In the genomic region with DNA sequence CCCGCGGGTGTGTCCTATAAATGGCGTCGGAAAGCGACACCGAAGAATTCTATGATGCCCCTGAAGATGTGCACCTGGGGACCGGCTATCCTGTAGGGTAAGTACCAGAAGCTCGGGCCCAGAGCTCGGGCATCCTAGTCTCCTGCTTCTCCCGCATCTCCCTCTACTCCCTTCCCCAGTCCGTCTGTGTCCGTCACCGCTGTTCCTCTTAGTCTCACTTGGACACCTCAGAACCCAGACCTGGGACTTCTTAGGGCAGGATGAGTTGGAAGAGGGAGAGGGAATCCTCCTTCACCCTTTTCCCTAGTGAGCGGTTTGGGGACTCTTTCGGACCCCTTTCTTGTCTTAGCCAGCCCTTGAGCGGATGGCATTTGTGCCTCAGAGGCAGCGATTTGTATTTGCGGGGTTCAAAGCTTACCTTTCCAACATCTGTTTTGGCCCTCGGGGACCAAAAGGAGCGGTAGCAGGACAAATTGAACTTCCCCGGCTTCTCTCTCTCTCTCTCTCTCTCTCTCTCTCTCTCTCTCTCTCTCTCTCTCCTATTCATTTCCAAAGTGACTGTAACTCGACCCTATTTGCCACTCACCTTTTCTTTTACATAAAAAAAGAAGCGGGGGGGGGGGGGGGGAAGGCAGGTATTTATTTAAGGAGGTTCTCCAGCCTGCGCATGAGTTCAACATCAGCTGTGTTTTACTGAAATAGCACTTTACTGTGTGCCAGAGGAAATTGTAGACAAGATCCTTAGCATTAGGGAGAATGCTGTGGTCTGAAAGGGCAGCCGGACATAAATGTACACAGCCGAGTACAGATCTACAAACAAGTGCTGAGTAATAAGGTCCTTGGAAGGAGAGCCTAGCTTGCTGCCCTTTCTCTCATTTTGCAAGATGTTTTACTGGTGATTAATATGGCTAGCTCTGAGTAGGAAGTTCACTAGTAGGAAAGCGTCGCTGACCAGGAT, we compare ENCODE assay signal across 8 mouse cellular contexts. TPM values are rescaled to one million over a fixed set of nuclear protein-coding genes. Genes with fewer than 3 reads are reported as not detected.
DNase-seq lines count a peak whose midpoint lies in the region; ATAC-seq lines count a peak whose summit lies in the region.

No protein-coding gene starts in this region.

- no peaks in the 10 kb centered on the region for H3K27me3 ChIP-seq in forebrain, embryonic 13.5 days
- no peaks in the 10 kb centered on the region for H3K27me3 ChIP-seq in limb, embryonic 13.5 days
- H3K27me3 ChIP-seq in neural tube, embryonic 14.5 days (ENCODE audit: control insufficient read depth, insufficient read depth, low read length), result no peaks in the 10 kb centered on the region

- H3K27ac ChIP-seq in forebrain, embryonic 13.5 days, result peak overlapping the region; percentile 75
- peak overlapping the region; percentile 74; the same call in 1 of the 2 replicates for H3K27ac ChIP-seq in limb, embryonic 13.5 days
- peak overlapping the region; percentile 78 for H3K27ac ChIP-seq in neural tube, embryonic 14.5 days (ENCODE audit: low read depth, low read length)

- ATAC-seq in cerebellum, adult (ENCODE audit: insufficient number of reproducible peaks, low FRiP score, low TSS enrichment), result peak; percentile 63
- no peak for ATAC-seq in forebrain, embryonic 13.5 days
- peak; percentile 10; the same call in 1 of the 2 replicates for ATAC-seq in limb, embryonic 13.5 days (ENCODE audit: low FRiP score, low read depth)
- ATAC-seq in neural tube, embryonic 14.5 days (ENCODE audit: low read depth), result no peak; the same call in 1 of the 2 replicates
- ATAC-seq in monocyte, adult 5-6 weeks (replicated peaks; ENCODE audit: insufficient number of reproducible peaks, low FRiP score, low TSS enrichment, poor library complexity, severe bottlenecking), result no peak

- H3K36me3 ChIP-seq in forebrain, embryonic 13.5 days (ENCODE audit: poor library complexity, severe bottlenecking), result no peaks in the 10 kb centered on the region
- no peaks in the 10 kb centered on the region for H3K36me3 ChIP-seq in limb, embryonic 13.5 days
- no peaks in the 10 kb centered on the region for H3K36me3 ChIP-seq in neural tube, embryonic 14.5 days (ENCODE audit: control insufficient read depth, insufficient read depth, low read length)

- H3K4me3 ChIP-seq in forebrain, embryonic 13.5 days, result peak overlapping the region; percentile 54
- peak overlapping the region; percentile 57 for H3K4me3 ChIP-seq in limb, embryonic 13.5 days
- peak overlapping the region; percentile 54 for H3K4me3 ChIP-seq in neural tube, embryonic 14.5 days (ENCODE audit: low read depth, low read length)

- H3K4me2 ChIP-seq in forebrain, embryonic 13.5 days, result peak overlapping the region; percentile 60
- peak overlapping the region; percentile 64 for H3K4me2 ChIP-seq in limb, embryonic 13.5 days (replicated peaks)
- peak overlapping the region; percentile 49 for H3K4me2 ChIP-seq in neural tube, embryonic 14.5 days (ENCODE audit: low read depth, low read length)

- H3K9me3 ChIP-seq in forebrain, embryonic 13.5 days (replicated peaks), result no peaks in the 10 kb centered on the region
- H3K9me3 ChIP-seq in limb, embryonic 13.5 days, result no peaks in the 10 kb centered on the region
- H3K9me3 ChIP-seq in neural tube, embryonic 14.5 days (ENCODE audit: control insufficient read depth, low read length), result no peaks in the 10 kb centered on the region

- H3K9ac ChIP-seq in forebrain, embryonic 13.5 days, result peak overlapping the region; percentile 69
- peak overlapping the region; percentile 70 for H3K9ac ChIP-seq in limb, embryonic 13.5 days
- H3K9ac ChIP-seq in neural tube, embryonic 14.5 days (replicated peaks; ENCODE audit: low read depth, low read length), result peak overlapping the region; percentile 66

- no peak for DNase-seq in cerebellum, adult 11-12 months
- DNase-seq in spleen, postnatal 10 days (ENCODE audit: low spot score in 2 of 2), result peak; percentile 6 to 10
- no peak for DNase-seq in spleen, postnatal 14 days (ENCODE audit: low spot score in 2 of 2)

- 17% methylated on average over 27 of the region's 28 CpGs for WGBS in forebrain, embryonic 13.5 days
- 10% methylated on average over 26 of the region's 28 CpGs for WGBS in limb, embryonic 13.5 days
- WGBS in neural tube, embryonic 14.5 days, result 20% methylated on average over 27 of the region's 28 CpGs

- no peaks in the 10 kb centered on the region for H3K4me1 ChIP-seq in forebrain, embryonic 13.5 days
- no peaks in the 10 kb centered on the region for H3K4me1 ChIP-seq in limb, embryonic 13.5 days
- H3K4me1 ChIP-seq in neural tube, embryonic 14.5 days (ENCODE audit: control insufficient read depth, insufficient read depth, low read length), result no peaks in the 10 kb centered on the region

RNA-seq across cellular contexts. Expression of a gene that starts 0.9 kb away (rescaled TPM):
- 14.2 and 14.9 TPM in 2 replicates for polyA plus RNA-seq in forebrain, embryonic 13.5 days (2015; fragmentation: Nextera tagmentation; extraction: Ambion mirVana)
- 9.1 and 11.5 TPM in 2 replicates for polyA plus RNA-seq in limb, embryonic 13.5 days (2015; fragmentation: Nextera tagmentation; extraction: Ambion mirVana)
- polyA plus RNA-seq in neural tube, embryonic 14.5 days (2014; fragmentation: Nextera tagmentation; extraction: Ambion mirVana), result 20.2 and 24.2 TPM in 2 replicates
- total RNA-seq in monocyte, adult 5-6 weeks (2017), result 25.8 to 50.2 TPM (median 36.4 TPM) in 3 replicates

Comparison
In these comparisons a context has a peak if more than half of its experiments do, and no peak if none do; other contexts are left out.
1. DNase-seq: peak in spleen, postnatal 10 days (2 of 2); none in cerebellum, adult 11-12 months (single experiment) and spleen, postnatal 14 days (0 of 2).
2. ATAC-seq: peak in cerebellum, adult (single experiment) and limb, embryonic 13.5 days (single experiment); none in forebrain, embryonic 13.5 days (single experiment), neural tube, embryonic 14.5 days (single experiment) and monocyte, adult 5-6 weeks (single experiment).
3. Peak in every context shown above with its lines, with median percentiles within 50 percentile points of each other: H3K27ac ChIP-seq, H3K4me2 ChIP-seq, H3K4me3 ChIP-seq and H3K9ac ChIP-seq.